Mouse (Mus musculus) left cerebral cortex, adult 11 months (tissue): ENCODE data around the gene Frem1.
A peak's percentile ranks its signal among the peaks of the same experiment; 100 is the strongest.

Source experiments
- DNase-seq: peaks from one replicate; pipeline ENCODE4 v3.0.0; 2022; ENCODE audit warnings: low spot score

The Frem1 gene

DNA sequence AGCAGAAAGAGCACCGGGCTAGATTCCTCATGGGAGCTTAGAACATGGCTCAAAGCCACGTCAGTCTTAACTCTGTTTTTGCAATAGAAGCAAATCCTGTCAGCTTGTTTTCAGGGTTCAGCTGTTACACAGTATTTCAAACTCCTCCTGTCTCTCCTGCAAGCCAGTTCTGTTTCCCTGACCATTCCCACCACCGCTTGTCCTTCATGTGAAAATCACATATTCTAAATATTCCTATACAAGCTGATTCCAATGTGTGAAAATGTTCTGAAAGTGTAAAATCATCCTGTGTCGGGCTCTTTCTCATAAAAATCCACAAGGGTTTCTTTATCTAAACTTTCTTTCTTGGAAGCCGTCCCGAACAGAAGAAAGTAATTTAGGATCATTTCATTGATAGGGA is 22.0 kb downstream of the Frem1 start:
- DNase-seq = peak; percentile 4

GRCm38 (mm10) chr4:83020759-83021555 is 31.2 kb downstream of the Frem1 start:
- no peak for DNase-seq

DNA sequence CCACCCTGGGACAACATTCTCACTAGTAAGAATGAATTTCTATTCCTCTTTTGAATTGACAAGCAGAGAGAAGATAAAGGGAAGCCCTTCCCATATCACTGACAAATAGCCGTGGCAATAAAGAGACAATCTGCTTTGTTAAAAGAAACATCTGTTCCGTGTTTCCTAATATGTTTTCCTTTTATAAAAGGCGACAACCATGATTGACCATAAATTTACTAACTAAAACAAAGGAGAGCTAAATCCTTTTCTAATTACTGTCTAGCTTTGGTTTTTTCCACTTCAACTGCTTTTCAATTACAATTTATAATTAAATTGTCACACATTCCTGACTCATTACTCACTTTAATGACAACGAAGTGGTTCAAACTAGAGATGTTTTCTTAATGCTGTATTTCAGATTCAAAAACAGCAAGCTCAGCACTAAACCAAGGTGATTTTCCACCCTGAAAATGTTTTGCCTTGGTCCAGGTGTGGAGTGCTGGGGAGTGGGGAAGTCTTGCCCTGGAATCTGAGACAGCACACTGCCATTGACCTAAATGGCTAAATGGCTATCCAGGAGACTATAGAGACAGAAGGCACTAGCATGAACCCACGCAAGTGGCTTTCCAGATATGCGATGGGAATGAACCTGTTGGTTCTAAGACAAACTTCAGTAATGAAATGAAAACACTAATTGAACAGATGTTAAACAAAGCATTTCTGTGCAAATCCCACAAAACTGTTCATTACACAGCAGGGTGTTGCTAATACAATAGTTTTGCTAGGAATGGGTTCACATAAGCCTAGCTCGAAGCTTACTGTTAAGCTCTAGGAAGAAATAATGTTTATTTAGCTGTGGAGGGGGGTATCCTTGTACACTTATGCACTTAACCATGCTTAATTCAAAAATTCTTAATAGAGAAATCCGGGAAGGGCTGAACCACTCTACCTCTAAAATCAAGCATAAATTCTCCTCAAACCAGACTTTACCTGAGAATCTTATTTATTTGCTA is 33.7 kb downstream of the Frem1 start:
- DNase-seq = no peak

- no peak for DNase-seq
Measured at GRCm38 (mm10) chr4:83014538-83014937, 37.6 kb downstream of the Frem1 start.

DNA sequence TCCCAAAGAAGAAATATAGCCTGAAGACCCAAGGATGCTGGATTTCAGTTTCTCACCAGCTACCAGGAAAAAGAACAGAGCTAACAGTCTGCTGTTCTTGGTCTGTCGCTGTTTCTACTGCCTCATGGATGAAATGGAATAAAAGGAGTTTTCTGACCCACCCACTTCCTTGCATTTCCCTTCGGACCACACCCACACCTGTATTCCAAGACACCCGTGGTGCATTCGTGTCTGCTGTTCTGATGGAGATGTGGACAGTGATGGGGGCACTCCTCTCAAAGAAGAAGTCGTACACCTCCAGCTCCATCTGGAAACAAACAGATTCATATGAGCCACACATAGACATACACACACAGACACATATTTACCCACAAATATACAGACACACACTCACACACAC is 48.1 kb downstream of the Frem1 start:
- no peak for DNase-seq

GRCm38 (mm10) chr4:82992042-82992441 is 60.1 kb downstream of the Frem1 start:
- DNase-seq = no peak

DNA sequence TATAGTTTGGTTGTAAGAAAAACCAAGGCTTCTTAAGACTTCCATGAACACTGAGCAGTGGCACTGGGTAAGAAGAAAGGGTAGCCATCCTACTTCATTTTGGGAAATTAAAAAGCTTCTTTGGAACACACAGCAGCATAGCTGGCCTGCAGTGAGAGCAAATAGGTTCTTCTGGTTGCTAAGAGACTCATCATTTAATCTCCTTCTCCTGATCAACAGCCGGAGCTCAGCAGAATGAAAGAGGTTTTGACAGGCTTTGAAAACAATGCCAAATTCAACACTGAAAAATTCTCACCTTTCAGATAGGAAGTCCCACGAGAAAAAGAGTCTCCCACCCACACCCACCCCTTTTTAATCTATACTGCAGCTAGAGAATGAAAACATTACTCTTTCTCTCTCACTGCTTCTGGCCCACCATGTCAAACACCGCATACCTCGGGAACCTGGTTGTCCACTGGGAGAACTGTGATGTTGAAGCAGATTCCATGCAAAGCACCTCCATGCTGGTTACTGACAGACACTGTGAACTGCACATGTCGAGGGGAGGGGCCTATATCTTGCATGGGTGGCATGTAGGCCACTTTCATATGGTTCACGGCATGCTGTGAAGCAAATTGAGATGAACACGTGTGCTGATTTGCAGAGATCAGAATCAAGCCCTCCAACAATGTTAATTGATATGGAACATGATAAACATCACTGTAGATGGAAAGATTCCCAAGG is 61.0 kb downstream of the Frem1 start:
- DNase-seq = no peak

DNA sequence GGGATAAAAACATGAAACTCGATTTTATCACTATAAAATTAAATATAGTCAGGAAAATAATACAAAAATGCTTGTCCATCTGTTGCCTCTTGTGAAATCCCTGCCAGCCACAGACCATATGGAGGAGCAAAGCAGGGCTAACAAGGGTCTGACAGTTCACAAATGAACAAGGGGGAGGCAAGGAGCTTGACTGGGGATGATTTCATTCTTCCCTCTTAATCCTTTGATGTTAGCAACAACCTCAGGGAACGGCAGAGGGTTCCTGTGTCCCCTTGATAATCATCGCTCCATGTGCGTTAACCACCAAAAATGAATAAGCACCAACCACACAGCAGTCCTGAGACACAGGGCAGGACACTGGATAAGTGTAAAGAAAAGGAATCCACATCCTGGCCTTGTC is 79.8 kb downstream of the Frem1 start:
- no peak for DNase-seq

DNA sequence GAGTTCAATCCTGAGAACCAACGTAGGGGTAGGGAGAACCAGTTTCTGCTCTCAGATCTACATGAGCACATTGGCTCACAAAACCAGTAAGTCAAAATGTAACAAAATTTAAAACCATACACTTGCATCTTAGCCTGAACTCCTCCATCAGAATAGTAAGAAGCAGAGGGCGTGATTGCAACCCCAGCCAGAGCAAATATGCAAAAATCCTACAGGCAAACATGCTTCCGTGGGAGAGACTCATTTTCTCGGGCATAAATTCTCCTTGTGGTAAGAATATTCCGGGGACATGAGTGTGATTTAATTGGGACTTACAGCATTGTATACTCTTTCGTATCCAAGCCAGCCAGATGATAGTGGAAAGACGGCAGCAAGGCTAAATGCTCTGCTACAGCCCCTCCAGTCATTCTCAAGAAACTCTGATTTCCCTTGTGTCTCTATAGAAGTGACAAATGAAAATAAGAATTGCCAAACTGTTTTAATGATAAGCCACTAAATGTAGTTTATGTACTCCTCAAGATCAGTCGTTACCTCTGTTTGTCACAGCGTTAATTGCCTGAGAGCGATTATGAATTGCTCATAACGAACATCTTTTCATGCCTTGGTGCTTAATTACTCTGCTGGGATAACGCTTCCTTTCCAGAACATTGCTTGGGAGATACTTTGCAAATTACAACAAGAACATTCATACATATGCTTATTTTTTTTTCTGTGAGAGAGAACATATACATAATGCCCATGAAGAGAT is 81.1 kb downstream of the Frem1 start:
- no peak for DNase-seq

- no peak for DNase-seq
Measured at GRCm38 (mm10) chr4:82961024-82961423, 91.1 kb downstream of the Frem1 start.

DNA sequence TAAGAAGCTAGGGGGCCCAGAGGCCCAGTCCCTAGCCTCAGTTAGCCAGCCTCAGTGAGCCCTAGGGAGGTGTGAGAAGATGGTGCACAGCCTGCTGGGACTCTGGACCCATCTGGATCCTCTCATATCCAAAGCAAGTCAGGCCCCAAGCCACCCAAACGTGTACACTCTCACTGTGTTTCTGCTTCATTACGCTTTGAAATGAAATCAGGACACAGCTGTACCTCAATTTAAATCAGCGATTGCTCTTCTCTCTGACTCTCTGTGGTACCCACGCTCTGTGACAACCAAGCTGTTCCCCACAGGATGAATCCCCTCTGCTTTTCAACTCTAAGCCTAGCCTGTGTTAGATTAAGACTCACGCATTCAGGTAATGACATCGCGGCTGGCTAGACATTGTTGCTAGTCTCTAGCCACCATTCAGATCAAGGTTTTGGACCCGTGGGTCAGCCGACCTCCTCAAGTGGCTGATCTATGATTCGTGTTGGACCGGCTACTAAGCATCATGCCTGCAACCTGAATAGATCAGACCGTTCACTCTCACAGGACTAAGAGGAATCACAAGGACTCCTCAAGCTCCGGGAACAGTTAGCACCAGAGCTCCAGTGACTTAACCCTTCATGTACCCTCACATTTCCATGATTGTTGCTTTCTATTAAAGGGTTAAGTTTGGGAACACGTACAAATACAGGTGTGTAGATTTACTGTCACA is 94.2 kb downstream of the Frem1 start:
- no peak for DNase-seq

DNA sequence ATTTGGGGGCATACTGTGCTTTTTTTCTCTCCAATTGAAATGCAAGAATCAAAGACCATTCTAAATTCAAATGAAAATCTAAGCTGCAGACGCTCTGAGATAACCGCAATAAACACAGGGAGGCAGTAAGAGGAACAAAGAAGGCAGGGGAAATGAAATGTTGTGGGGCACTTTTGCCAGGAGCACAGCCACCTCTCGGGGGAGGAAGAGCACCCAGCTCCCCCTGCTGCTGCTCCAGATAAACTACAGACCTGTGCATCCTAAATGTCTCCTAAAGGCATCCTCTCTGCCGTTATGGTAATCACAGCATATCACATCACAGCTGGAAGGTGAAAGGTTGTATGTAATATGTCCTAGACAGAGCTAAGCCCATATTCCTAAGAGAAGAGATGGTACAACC is 98.1 kb downstream of the Frem1 start:
- DNase-seq = no peak

DNA sequence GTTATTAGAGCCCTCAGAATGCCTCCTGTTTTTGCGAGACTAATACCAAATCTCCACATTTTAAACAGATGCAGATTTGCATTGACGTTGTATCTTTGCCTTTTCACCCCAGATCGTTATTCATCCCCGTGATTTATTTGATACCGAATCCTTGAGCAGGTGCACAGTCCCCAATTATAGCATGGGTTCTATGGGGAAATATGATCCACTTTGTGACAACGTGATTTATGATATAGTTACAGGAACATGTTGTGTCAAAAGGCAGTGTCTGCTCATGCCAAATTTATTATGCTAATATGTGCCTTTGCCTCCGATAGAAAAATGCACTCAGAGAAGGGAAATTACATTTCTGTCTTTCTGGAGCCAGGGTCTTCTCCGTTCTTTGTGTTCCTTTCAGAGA is 102.6 kb downstream of the Frem1 start:
- DNase-seq = no peak

GRCm38 (mm10) chr4:82946721-82947120 is 105.4 kb downstream of the Frem1 start:
- DNase-seq = no peak

DNA sequence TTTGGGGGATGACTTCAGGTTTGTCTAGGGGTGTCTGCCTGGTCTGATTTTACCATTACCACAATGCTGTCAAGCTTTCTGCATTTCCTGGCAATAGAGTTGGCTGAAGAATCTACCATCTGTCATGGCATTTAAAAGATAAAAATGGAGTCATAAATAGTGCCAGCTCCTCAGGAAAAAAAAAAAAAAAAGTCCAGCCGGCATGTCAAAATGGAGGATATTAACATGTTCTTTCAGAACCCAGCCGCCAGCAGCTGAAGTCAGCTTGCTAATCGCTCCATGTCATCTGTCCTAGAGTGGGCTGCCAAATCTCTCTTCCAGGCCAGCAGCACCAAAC is 105.9 kb downstream of the Frem1 start:
- peak; percentile 33 for DNase-seq

DNA sequence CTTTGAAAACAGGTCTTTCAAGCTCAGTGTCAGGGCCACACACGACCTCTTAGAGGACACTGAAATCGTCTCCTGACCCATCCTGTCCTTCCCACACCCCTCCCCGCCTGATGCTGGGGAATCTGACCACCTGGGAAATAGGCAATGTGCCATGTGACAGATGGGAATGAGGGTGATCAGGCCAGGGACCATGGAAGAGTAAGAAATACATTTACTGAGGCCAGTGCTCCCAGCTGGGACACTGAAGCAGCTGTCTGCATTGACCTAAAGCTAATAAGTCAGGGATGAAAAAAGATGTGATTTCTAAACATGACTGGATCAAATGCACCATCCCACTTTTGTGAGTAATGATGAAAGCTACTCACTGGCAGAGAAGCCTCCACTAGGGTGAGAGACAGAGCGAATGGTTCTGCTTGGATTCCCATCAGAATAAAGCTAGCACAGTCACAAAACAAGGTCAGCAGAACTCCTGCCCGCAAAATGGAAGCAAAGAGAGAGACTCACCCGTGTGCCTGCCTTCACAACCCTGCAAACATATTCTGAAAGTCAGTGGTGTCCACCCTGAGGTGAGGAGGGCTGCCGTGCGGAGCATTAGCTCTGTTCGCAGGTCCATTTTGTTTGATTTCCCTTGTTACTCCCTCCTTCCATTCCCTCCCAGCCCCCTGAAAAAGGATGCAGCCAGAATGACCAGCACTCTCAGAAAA is 106.4 kb downstream of the Frem1 start:
- DNase-seq = no peak

GRCm38 (mm10) chr4:82940680-82941079 is 111.5 kb downstream of the Frem1 start:
- no peak for DNase-seq

GRCm38 (mm10) chr4:82940248-82940647 is 111.9 kb downstream of the Frem1 start:
- no peak for DNase-seq

DNA sequence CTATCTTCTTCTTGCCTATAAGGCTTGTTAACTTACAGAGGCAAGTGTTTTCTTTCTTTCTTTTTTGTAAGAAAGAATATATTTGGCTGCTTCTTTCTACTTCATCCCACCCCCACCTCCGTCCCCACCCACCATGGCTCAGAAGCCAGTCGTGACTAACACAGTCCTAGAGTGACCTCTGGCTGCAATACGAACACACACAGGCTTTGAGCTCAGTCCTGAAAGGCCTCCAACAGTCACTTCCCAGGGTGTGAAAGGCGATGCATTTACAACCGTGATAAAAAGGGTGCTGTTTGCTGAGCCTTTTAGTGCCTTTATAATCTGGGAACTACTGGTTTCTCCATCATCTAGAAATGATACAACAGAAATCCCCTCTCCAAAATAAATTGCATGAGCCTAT is 117.8 kb downstream of the Frem1 start:
- DNase-seq = no peak

- peak; percentile 60 for DNase-seq
Measured at GRCm38 (mm10) chr4:82933698-82934210, 118.4 kb downstream of the Frem1 start.
